Mouse (Mus musculus): ENCODE results near the gene Olfr665.

GRCm38 (mm10) chr7:104927957-104928356, 50.1 kb downstream of the Olfr665 start, which contains the start of gene Olfr668:
- TF ChIP-seq CTCF (IDR thresholded peaks at IDR 0.05; ENCODE audit: low read depth, low read length) (no peak), POLR2A (IDR thresholded peaks at IDR 0.05; ENCODE audit: extremely low read depth, insufficient read depth, low read length) (no peak)
